Mouse (Mus musculus) heart, embryonic 13.5 days (tissue): ENCODE measurements at regions not wholly inside any gene's neighbourhood (a gene's known extent, or its start where the extent isn't known, plus 50 kb on each side); places are given as distances from the start of the nearest gene placed in this dataset.

Experiments used
- ATAC-seq: fragments of 200-750 bp; cut with Nextera tagmentation; 2 replicates; pipeline ENCODE4 v1.8.0; 2017; ENCODE audit warnings: moderate TSS enrichment; ENCODE audit not compliant: insufficient number of reproducible peaks, low FRiP score, low TSS enrichment; ENCODE audit errors: extremely low read depth
- H3K27ac ChIP-seq: fragments of 300-500 bp; sonication (generic); replicated peaks from 2 replicates; pipeline ENCODE4 v1.5.1; 2015; ENCODE audit warnings: moderate library complexity, mild to moderate bottlenecking, inconsistent platforms
- H3K27me3 ChIP-seq: fragments of 300-500 bp; sonication (generic); replicated peaks from 2 replicates; pipeline ENCODE4 v1.6.1; 2015; ENCODE audit warnings: mild to moderate bottlenecking, inconsistent platforms
- H3K36me3 ChIP-seq: fragments of 300-500 bp; sonication (generic); 2 replicates; pipeline ENCODE4 v1.6.1; 2015; ENCODE audit warnings: mild to moderate bottlenecking, inconsistent platforms
- H3K4me1 ChIP-seq: fragments of 300-500 bp; sonication (generic); 2 replicates; pipeline ENCODE4 v1.6.1; 2015; ENCODE audit warnings: inconsistent platforms
- H3K4me2 ChIP-seq: fragments of 300-500 bp; sonication (generic); 2 replicates; pipeline ENCODE4 v1.6.1; 2015; ENCODE audit warnings: inconsistent platforms, mild to moderate bottlenecking, moderate library complexity
- H3K4me3 ChIP-seq: fragments of 300-500 bp; sonication (generic); 2 replicates; pipeline ENCODE4 v1.5.1; 2015; ENCODE audit warnings: moderate library complexity, mild to moderate bottlenecking, inconsistent platforms
- H3K9ac ChIP-seq: fragments of 300-500 bp; sonication (generic); 2 replicates; pipeline ENCODE4 v1.6.1; 2015; ENCODE audit warnings: inconsistent platforms, mild to moderate bottlenecking, moderate library complexity
- H3K9me3 ChIP-seq: fragments of 300-500 bp; sonication (generic); 2 replicates; pipeline ENCODE4 v1.6.1; 2016; ENCODE audit warnings: inconsistent platforms
- WGBS: fragments of 180-500 bp; shearing (Covaris S2); methylation state at CpG from one replicate; pipeline ENCODE4 v1.1.7; 2015; ENCODE audit warnings: mixed read lengths; 5-methylcytosine and 5-hydroxymethylcytosine counted together

DNA sequence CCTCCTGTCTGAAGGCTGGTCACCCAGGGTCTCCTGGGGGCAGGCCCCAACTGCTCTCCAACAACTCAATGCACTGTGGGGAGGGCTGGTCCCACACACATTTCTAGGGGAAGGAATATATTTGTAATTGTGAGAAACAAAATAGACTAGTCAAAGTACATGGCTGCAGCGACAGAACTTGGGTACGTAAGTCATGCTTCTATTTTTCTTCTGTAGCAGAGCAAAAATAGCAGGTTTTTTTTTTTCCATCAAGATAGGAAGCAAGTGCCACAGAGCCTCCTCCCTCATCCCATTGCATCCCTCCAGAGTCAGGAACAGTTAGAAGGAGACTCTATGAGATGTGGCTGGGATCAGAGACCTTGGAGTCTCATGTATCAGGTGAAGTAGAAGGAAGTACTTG lies 124.9 kb upstream of the Tnr start:
- H3K9ac ChIP-seq = no peak overlapping the region
- no peak overlapping the region for H3K4me2 ChIP-seq
- peaks cover 17% of the 10 kb centered on the region; the same call in 1 of the 2 replicates for H3K27me3 ChIP-seq
- 92% methylated on average over 2 of the region's 2 CpGs for WGBS
- H3K36me3 ChIP-seq = no peaks in the 10 kb centered on the region
- H3K4me1 ChIP-seq = no peaks in the 10 kb centered on the region
- H3K27ac ChIP-seq = no peak overlapping the region
- H3K4me3 ChIP-seq = no peak overlapping the region
- no peak for ATAC-seq
- no peaks in the 10 kb centered on the region for H3K9me3 ChIP-seq

DNA sequence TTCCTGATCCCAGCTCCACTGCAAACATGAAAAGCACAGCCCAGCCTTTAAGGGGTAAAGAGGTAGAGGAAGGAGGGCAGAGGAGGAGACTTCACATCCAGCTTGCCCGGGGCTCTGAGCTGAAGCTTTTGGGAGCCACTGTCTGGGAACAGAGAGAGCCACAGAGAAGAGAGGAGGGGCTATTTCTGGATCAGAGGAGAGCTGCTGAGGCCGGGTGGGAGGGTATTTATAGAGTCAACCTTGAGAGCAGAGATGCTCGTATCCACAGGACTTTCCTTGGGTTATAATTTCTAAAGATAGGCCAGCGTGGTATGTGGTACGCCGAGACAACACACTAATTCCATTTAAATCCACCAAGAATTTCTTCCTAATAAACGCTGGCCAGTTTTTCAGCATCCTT lies 117.3 kb upstream of the Tnr start:
- Histone ChIP-seq H3K9me3 (no peaks in the 10 kb centered on the region), H3K36me3 (no peaks in the 10 kb centered on the region), H3K4me2 (peak overlapping the region; percentile 28), H3K27me3 (no peaks in the 10 kb centered on the region), H3K4me3 (no peak overlapping the region), H3K27ac (peak overlapping the region; percentile 66), H3K4me1 (peaks cover 12% of the 10 kb centered on the region), H3K9ac (peak overlapping the region; percentile 62; the same call in 1 of the 2 replicates)
- ATAC-seq = no peak
- 39% methylated on average over 7 of the region's 7 CpGs for WGBS

DNA sequence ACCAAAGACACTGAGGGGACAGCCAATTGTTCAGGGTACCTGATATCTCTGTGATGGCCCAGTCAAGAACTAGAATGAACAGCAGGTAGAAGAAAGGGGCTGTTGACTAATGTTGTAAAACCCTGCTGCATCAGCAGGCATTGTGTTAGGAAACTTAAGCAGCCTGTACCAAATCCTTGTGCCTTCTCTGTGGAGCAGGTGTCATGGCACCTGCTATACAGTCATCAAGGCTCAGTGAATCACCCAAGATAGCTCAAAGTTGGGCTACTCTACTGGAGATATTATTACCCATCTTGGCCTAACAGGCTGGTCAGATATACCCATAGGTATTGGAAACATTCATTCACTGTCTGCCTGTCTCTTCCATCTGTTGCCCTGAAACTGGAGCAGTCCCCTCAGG lies 116.8 kb upstream of the Tnr start:
- Histone ChIP-seq H3K9ac (no peak overlapping the region), H3K36me3 (no peaks in the 10 kb centered on the region), H3K27ac (no peak overlapping the region; the same call in 1 of the 2 replicates), H3K9me3 (no peaks in the 10 kb centered on the region), H3K4me2 (no peak overlapping the region), H3K4me3 (no peak overlapping the region), H3K27me3 (no peaks in the 10 kb centered on the region), H3K4me1 (peaks cover 12% of the 10 kb centered on the region)
- ATAC-seq = no peak

DNA sequence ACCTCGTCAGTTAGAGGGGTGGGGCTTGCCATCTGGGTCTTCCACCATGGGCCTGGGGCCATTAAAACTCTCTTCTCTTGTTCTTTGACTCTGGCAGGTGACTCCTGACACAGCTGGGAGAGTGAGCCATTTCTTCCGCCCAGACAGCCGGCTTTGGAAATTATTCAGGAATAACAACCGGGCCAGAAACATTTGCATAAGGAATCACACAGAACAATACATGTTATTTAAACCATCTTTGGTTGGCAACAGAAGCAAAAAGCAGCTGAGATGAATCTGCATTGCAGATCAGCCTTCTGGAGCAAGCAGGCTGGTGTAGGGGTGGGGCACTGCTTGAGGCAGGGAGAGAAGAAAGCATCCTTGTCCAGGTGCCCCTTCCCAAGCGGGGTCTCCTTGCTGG lies 110.2 kb upstream of the Tnr start:
- no peaks in the 10 kb centered on the region for H3K27me3 ChIP-seq
- no peak overlapping the region for H3K9ac ChIP-seq
- no peaks in the 10 kb centered on the region for H3K36me3 ChIP-seq
- WGBS = 76% methylated on average over 5 of the region's 5 CpGs
- no peaks in the 10 kb centered on the region for H3K9me3 ChIP-seq
- no peak overlapping the region for H3K4me2 ChIP-seq
- H3K4me3 ChIP-seq = no peak overlapping the region
- peaks cover 5% of the 10 kb centered on the region; the same call in 1 of the 2 replicates for H3K4me1 ChIP-seq
- ATAC-seq = no peak
- no peak overlapping the region for H3K27ac ChIP-seq

DNA sequence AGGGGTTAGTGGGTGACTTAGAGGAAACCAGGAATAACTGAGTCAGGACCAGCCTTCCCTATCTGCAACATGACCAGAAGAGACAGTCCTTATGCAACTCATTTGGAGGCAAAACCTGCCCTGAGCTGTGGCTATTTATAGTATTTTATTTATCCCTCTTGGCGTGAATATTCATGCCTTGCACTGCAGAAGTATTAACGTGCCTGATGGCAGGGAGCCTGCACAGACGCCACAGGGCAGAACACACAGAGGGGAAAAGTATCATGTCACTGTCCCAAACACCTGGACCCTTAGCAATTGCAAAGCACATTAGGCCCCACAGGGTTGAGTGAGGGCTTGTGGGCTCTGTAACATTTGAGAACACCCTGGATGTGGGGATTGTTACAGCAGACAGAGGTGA lies 107.9 kb upstream of the Tnr start:
- H3K4me1 ChIP-seq = peaks cover 5% of the 10 kb centered on the region; the same call in 1 of the 2 replicates
- H3K9me3 ChIP-seq = no peaks in the 10 kb centered on the region
- H3K27me3 ChIP-seq = no peaks in the 10 kb centered on the region
- ATAC-seq = no peak
- H3K9ac ChIP-seq = no peak overlapping the region
- WGBS = 34% methylated on average over 3 of the region's 3 CpGs
- 0 out of 2 replicates have a peak overlapping the region, but pooled peaks have one; percentile 36 for H3K27ac ChIP-seq
- no peak overlapping the region for H3K4me2 ChIP-seq
- H3K36me3 ChIP-seq = no peaks in the 10 kb centered on the region
- no peak overlapping the region for H3K4me3 ChIP-seq

DNA sequence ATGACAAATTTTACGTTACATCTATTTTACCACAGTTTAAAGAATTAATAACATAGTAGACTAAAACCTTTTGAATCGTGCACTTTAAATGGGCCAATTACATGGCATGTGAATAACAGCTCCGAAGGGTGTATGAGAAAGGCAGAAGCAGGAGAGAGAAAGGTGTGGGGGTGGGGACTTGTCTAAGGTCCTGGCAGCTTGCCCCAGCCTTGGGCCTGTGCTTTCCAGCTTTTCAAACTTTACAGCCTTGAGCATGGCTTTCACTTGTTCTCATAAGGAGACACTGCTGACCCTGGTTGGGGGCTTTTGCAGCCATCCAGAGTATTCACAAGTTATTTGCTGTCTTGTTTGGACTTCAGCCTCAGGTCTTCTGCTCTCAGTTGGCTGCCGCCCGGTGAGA lies 106.4 kb upstream of the Tnr start:
- 81% methylated on average over 5 of the region's 5 CpGs for WGBS
- Histone ChIP-seq H3K36me3 (no peaks in the 10 kb centered on the region), H3K4me3 (no peak overlapping the region), H3K4me1 (peaks cover 5% of the 10 kb centered on the region; the same call in 1 of the 2 replicates), H3K9me3 (no peaks in the 10 kb centered on the region), H3K9ac (no peak overlapping the region), H3K4me2 (no peak overlapping the region), H3K27ac (no peak overlapping the region), H3K27me3 (no peaks in the 10 kb centered on the region)
- ATAC-seq = no peak

DNA sequence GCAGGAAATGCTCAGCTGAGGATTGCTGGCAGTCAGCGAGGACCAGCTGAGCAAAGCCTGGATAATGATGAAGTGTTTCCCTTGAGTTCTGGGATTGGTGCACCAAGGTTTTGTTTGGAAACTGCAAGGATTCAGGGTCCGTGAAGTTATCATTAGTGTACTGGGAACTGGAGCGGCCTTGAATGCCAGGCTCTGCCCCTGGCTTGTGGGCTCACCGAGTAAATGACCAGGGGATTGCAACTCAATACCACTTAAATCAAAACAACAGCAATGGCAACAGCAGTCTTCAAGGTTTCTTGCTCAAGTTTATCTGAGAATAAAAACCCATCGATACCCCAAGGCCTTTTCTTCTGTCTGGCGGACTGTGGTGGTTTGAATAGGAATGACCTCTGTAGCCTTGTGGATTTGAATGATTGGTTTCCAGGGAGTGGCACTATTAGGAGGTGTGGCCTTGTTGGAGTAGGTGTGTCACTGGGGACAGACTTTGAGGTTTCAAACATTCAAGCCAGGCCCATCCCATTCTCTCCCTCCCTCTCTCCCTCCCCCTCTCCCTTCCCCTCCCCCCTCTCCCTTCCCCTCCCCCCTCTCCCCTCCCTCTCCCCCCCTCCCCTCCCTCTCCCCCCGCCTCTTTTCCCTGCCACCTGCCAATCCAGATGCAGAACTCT lies 104.1 kb upstream of the Tnr start:
- Histone ChIP-seq H3K4me3 (no peak overlapping the region), H3K27ac (no peak overlapping the region), H3K36me3 (no peaks in the 10 kb centered on the region), H3K9me3 (no peaks in the 10 kb centered on the region), H3K4me1 (peaks cover 5% of the 10 kb centered on the region; the same call in 1 of the 2 replicates), H3K27me3 (no peaks in the 10 kb centered on the region), H3K4me2 (no peak overlapping the region), H3K9ac (no peak overlapping the region)
- WGBS = 74% methylated on average over 6 of the region's 7 CpGs
- no peak for ATAC-seq

DNA sequence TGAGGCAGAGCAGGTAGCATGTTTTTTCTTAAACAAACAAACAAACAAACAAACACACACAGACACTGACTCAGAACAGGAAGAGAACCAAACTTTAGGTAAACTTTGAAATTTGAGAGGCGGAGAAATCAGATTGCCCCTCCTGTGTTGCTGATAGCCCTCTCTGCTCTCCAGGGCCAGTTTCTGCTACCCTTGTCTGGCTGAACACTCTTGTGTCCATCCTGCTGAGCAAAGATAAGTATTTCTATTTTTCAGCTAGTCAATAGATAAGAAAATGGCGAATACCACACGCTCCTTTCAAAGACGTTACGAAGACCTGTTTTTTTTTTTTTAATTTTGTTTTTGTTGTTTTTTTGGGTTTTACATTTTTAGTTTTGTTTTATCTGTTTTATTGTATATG lies 103.4 kb upstream of the Tnr start:
- no peak overlapping the region for H3K4me3 ChIP-seq
- no peaks in the 10 kb centered on the region for H3K36me3 ChIP-seq
- no peaks in the 10 kb centered on the region for H3K27me3 ChIP-seq
- WGBS = 68% methylated on average over 5 of the region's 5 CpGs
- H3K4me1 ChIP-seq = peaks cover 5% of the 10 kb centered on the region; the same call in 1 of the 2 replicates
- no peak overlapping the region for H3K4me2 ChIP-seq
- no peaks in the 10 kb centered on the region for H3K9me3 ChIP-seq
- no peak overlapping the region for H3K27ac ChIP-seq
- ATAC-seq = no peak
- no peak overlapping the region for H3K9ac ChIP-seq

DNA sequence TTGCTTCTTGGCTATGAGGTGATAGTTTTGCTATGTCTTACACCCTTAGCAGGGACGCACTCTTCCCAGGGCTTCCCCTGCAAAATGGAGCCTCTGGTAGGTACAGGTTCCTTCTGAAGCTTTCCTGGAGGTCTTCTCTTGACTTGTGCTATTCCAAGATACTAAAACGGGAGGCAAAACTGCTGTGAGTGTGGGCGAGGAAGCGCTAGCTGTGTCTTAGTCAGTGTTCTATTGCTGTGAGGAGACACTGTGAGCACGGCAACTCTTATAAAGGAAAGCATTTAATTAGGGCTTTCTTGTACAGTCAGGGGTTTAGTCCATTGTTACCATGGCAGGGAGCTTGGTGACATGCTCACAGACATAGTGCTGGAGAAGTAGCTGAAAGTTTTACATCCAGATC lies 99.9 kb upstream of the Tnr start:
- Histone ChIP-seq H3K4me2 (no peak overlapping the region), H3K27ac (no peak overlapping the region), H3K4me1 (no peaks in the 10 kb centered on the region), H3K9me3 (no peaks in the 10 kb centered on the region), H3K36me3 (no peaks in the 10 kb centered on the region), H3K9ac (no peak overlapping the region), H3K4me3 (no peak overlapping the region), H3K27me3 (no peaks in the 10 kb centered on the region)
- no peak for ATAC-seq
- WGBS = 80% methylated on average over 5 of the region's 5 CpGs

DNA sequence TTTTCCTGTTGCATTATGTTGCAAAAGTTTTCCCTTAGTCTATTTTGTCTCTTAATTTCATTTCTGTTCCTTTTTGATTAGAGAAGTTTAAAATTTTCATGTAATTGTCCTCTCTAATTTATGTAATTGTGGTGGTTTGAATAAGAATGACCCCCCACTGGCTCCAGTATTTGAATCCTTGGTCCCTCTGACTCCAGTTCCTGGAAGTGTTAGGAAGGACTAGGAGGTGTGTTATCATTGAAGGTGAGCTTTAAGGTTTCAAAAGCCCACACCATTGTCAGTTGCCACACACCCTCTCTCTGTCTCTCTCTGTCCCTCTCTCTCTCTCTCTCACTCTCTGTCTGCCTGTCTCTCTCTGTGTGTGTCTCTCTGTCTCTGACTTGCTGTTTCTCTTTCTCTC lies 93.6 kb upstream of the Tnr start:
- Histone ChIP-seq H3K4me2 (no peak overlapping the region), H3K4me3 (no peak overlapping the region), H3K9ac (no peak overlapping the region), H3K27ac (no peak overlapping the region), H3K27me3 (no peaks in the 10 kb centered on the region), H3K9me3 (no peaks in the 10 kb centered on the region), H3K4me1 (no peaks in the 10 kb centered on the region), H3K36me3 (no peaks in the 10 kb centered on the region)
- no peak for ATAC-seq

DNA sequence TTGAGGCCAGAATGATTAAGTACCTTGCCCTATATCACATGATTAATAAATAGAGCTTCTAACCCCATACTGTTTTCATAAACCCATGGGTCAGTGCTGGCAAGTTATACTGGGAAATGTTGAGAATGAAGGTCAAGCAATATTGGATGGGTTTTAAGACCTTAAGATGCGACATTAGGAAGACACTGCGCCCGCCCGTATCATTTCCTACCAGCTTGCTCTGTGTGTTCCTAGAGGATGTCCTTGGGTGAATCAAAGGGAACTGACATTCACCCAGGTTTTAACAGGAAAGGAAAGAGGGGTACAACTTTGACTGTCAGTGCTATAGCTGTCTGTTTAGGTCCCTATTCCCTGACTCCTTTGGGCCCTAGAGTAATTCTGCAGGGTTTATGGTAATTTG lies 90.0 kb upstream of the Tnr start:
- Histone ChIP-seq H3K4me2 (no peak overlapping the region), H3K36me3 (no peaks in the 10 kb centered on the region), H3K9me3 (no peaks in the 10 kb centered on the region), H3K9ac (no peak overlapping the region), H3K4me3 (no peak overlapping the region), H3K4me1 (no peaks in the 10 kb centered on the region), H3K27me3 (no peaks in the 10 kb centered on the region), H3K27ac (no peak overlapping the region)
- no peak for ATAC-seq
- 90% methylated on average over 4 of the region's 4 CpGs for WGBS

DNA sequence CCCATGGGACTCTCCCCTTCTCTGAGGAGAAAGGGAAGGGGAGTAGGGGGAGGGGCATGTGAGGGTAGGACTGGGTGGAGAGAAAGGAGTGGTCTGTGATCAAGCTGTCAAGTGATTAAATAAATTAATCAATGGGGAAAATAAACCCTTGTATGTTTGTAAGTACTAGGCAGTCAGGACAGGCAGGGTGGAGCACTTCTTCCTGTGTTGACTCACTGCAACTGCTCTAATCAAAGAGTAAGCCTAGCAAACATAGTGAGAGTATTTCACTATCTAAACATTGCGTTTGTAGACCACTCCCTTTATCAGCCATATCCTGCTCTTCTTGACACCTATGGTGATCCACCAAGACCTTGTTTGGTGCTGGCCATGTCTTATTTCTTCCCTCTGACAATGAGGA lies 82.8 kb upstream of the Tnr start:
- Histone ChIP-seq H3K4me1 (no peaks in the 10 kb centered on the region), H3K9me3 (no peaks in the 10 kb centered on the region), H3K4me2 (no peak overlapping the region), H3K27ac (no peak overlapping the region), H3K9ac (no peak overlapping the region), H3K27me3 (no peaks in the 10 kb centered on the region), H3K4me3 (no peak overlapping the region), H3K36me3 (no peaks in the 10 kb centered on the region)
- 41% methylated on average over 1 of the region's 1 CpGs for WGBS
- ATAC-seq = no peak
